Mouse (Mus musculus) hindlimb bud, embryonic 11.5 days (tissue): Measurements from ENCODE around the gene Zfp52.
A peak's percentile ranks its signal among the peaks of the same experiment; 100 is the strongest.

Experiments used
- DNase-seq: peaks from one replicate; pipeline ENCODE4 v3.0.0-alpha.2; 2012; ENCODE audit warnings: low read depth, low spot score; ENCODE audit errors: extremely low spot score

Gene Zfp52

GRCm38 (mm10) chr17:21557831-21558230, 22.5 kb downstream of the Zfp52 start:
- no peak for DNase-seq

GRCm38 (mm10) chr17:21566220-21566619, 30.9 kb downstream of the Zfp52 start:
- DNase-seq = peak; percentile 39

- peak; percentile 73 for DNase-seq
These were observed 31.5 kb downstream of the Zfp52 start, which contains the start of gene Zfp948 for GRCm38 (mm10) chr17:21566728-21567349. TSS of gene Zfp948 (plus strand) at chr17:21567008.

GRCm38 (mm10) chr17:21567696-21568095, 32.4 kb downstream of the Zfp52 start:
- no peak for DNase-seq

- no peak for DNase-seq
These were observed 43.7 kb downstream of the Zfp52 start for GRCm38 (mm10) chr17:21579080-21579479.

- DNase-seq = peak; percentile 54
These were observed 44.3 kb downstream of the Zfp52 start for GRCm38 (mm10) chr17:21579493-21580175.

- DNase-seq = no peak
These were observed 50.2 kb downstream of the Zfp52 start for GRCm38 (mm10) chr17:21585521-21585920.
